Mouse (Mus musculus): Measurements from ENCODE around the gene Thap3.
A peak's percentile ranks its signal among the peaks of the same experiment; 100 is the strongest.

The Thap3 gene

GRCm38 (mm10) chr4:152009076-152010051 is 20.6 kb upstream of the Thap3 start:
- no peak for DNase-seq (ENCODE audit: extremely low read depth, low read depth, low spot score)

GRCm38 (mm10) chr4:152008622-152009075 is 19.9 kb upstream of the Thap3 start, which contains the start of gene Klhl21:
TSS of gene Klhl21 (plus strand) at chr4:152008803.
- DNase-seq (ENCODE audit: extremely low read depth, low read depth, low spot score), result no peak

GRCm38 (mm10) chr4:152008148-152008500 is 19.3 kb upstream of the Thap3 start:
- DNase-seq (ENCODE audit: extremely low read depth, low read depth, low spot score), result no peak

GRCm38 (mm10) chr4:152007481-152008147 is 18.8 kb upstream of the Thap3 start:
- no peak for DNase-seq (ENCODE audit: extremely low read depth, low read depth, low spot score)

GRCm38 (mm10) chr4:152006812-152007211 is 18.0 kb upstream of the Thap3 start:
- DNase-seq (ENCODE audit: extremely low read depth, low read depth, low spot score), result no peak

GRCm38 (mm10) chr4:152006137-152006536 is 17.3 kb upstream of the Thap3 start:
- DNase-seq (ENCODE audit: extremely low read depth, low read depth, low spot score), result no peak

- DNase-seq (ENCODE audit: extremely low read depth, low read depth, low spot score), result no peak
These were observed 13.3 kb upstream of the Thap3 start for GRCm38 (mm10) chr4:152002063-152002462.

GRCm38 (mm10) chr4:152001335-152001734 is 12.5 kb upstream of the Thap3 start:
- DNase-seq (ENCODE audit: extremely low read depth, low read depth, low spot score), result no peak

- no peak for DNase-seq (ENCODE audit: extremely low read depth, low read depth, low spot score)
These were observed 12.1 kb upstream of the Thap3 start for GRCm38 (mm10) chr4:152000906-152001305.

GRCm38 (mm10) chr4:151999481-151999880 is 10.7 kb upstream of the Thap3 start:
- no peak for DNase-seq (ENCODE audit: extremely low read depth, low read depth, low spot score)

GRCm38 (mm10) chr4:151997701-151998100 is 8.9 kb upstream of the Thap3 start:
- no peak for DNase-seq (ENCODE audit: extremely low read depth, low read depth, low spot score)

GRCm38 (mm10) chr4:151996951-151997222 is 8.1 kb upstream of the Thap3 start:
- no peak for DNase-seq (ENCODE audit: extremely low read depth, low read depth, low spot score)

- peak; percentile 82 for DNase-seq (ENCODE audit: extremely low read depth, low read depth, low spot score)
These were observed 7.6 kb upstream of the Thap3 start, which contains the start of gene Phf13 for GRCm38 (mm10) chr4:151996173-151996950. TSS of gene Phf13 (minus strand) at chr4:151996258.

GRCm38 (mm10) chr4:151995371-151996172 is 6.8 kb upstream of the Thap3 start:
- no peak for DNase-seq (ENCODE audit: extremely low read depth, low read depth, low spot score)

GRCm38 (mm10) chr4:151994228-151995171 is 5.7 kb upstream of the Thap3 start:
- DNase-seq (ENCODE audit: extremely low read depth, low read depth, low spot score), result no peak

- no peak for DNase-seq (ENCODE audit: extremely low read depth, low read depth, low spot score)
These were observed 4.2 kb upstream of the Thap3 start for GRCm38 (mm10) chr4:151993035-151993434.

GRCm38 (mm10) chr4:151992091-151992490 is 3.3 kb upstream of the Thap3 start:
- no peak for DNase-seq (ENCODE audit: extremely low read depth, low read depth, low spot score)

GRCm38 (mm10) chr4:151989110-151989488 is 302 bp upstream of the Thap3 start:
- DNase-seq (ENCODE audit: extremely low read depth, low read depth, low spot score), result no peak

GRCm38 (mm10) chr4:151988014-151988341 is 819 bp downstream of the Thap3 start:
- no peak for DNase-seq (ENCODE audit: extremely low read depth, low read depth, low spot score)

GRCm38 (mm10) chr4:151986650-151987049 is 2.1 kb downstream of the Thap3 start:
- DNase-seq (ENCODE audit: extremely low read depth, low read depth, low spot score), result no peak
